Mouse (Mus musculus) thymus, adult 2 months (tissue): ENCODE data around the gene Ap1s1. TPM values are rescaled to one million over a fixed set of nuclear protein-coding genes. Genes with fewer than 3 reads are reported as not detected.
A peak's percentile ranks its signal among the peaks of the same experiment; 100 is the strongest.

Source experiments
- DNase-seq: peaks from one replicate; pipeline ENCODE4 v3.0.0; 2021
- H3K27ac ChIP-seq: fragments of 200-500 bp; 2 replicates; pipeline ENCODE4 v1.5.1; 2012; ENCODE audit warnings: low read length, control low read depth; ENCODE audit not compliant: control insufficient read depth, insufficient read depth
- H3K27me3 ChIP-seq: fragments of 200-500 bp; 2 replicates; pipeline ENCODE4 v1.6.1; 2012; ENCODE audit warnings: mild to moderate bottlenecking, low read length, moderate library complexity, mixed read lengths; ENCODE audit not compliant: control insufficient read depth, insufficient read depth
- H3K36me3 ChIP-seq: fragments of 200-500 bp; 2 replicates; pipeline ENCODE4 v1.6.1; 2012; ENCODE audit warnings: mild to moderate bottlenecking, low read length, moderate library complexity; ENCODE audit not compliant: control insufficient read depth, insufficient read depth
- H3K4me1 ChIP-seq: fragments of 200-500 bp; replicated peaks from 2 replicates; pipeline ENCODE4 v1.6.1; 2012; ENCODE audit warnings: low read length; ENCODE audit not compliant: control insufficient read depth, insufficient read depth
- H3K4me3 ChIP-seq: fragments of 200-500 bp; 2 replicates; pipeline ENCODE4 v1.5.1; 2012; ENCODE audit warnings: mild to moderate bottlenecking, low read length, control low read depth, moderate library complexity; ENCODE audit not compliant: control insufficient read depth, insufficient read depth
- CTCF ChIP-seq: fragments of 200-500 bp; IDR thresholded peaks from 2 replicates; pipeline ENCODE4 v1.5.1; 2012; ENCODE audit warnings: mild to moderate bottlenecking, control low read depth, low read length, moderate library complexity, borderline replicate concordance; ENCODE audit not compliant: control insufficient read depth, poor library complexity, insufficient read depth; ENCODE audit errors: extremely low read depth
- POLR2A ChIP-seq: fragments of 200-500 bp; IDR thresholded peaks from 2 replicates; pipeline ENCODE4 v1.6.1; 2012; ENCODE audit warnings: mild to moderate bottlenecking, low read length, control low read depth, moderate library complexity; ENCODE audit not compliant: control insufficient read depth, poor library complexity, insufficient read depth; ENCODE audit errors: extremely low read depth
- WGBS: fragments of 180-500 bp; shearing (Covaris S2); methylation state at CpG from one replicate; pipeline ENCODE4 v1.1.7; 2018; 5-methylcytosine and 5-hydroxymethylcytosine counted together
- polyA plus RNA-seq: library from polyadenylated mRNA; depleted of rRNA; stranded (reverse); fragments of >200 nt; gene quantifications from 2 replicates; pipeline ENCODE4 v1.2.3, GENCODE M21; 2012

Ap1s1 gene
- polyA plus RNA-seq, 1 experiment: 44.1 TPM

GRCm38 (mm10) chr5:137076191-137076930 lies 30.4 kb upstream of the Ap1s1 start:
- H3K4me3 ChIP-seq: no peak overlapping the region
- no peaks in the 10 kb centered on the region for H3K36me3 ChIP-seq
- H3K27ac ChIP-seq: no peak overlapping the region
- H3K4me1 ChIP-seq: peaks cover 3% of the 10 kb centered on the region; the same call in 1 of the 2 replicates
- WGBS: 55% methylated on average over 12 of the region's 12 CpGs
- no peaks in the 10 kb centered on the region for H3K27me3 ChIP-seq
- no peak for DNase-seq
- no peak for TF ChIP-seq POLR2A
- no peak for TF ChIP-seq CTCF

DNA sequence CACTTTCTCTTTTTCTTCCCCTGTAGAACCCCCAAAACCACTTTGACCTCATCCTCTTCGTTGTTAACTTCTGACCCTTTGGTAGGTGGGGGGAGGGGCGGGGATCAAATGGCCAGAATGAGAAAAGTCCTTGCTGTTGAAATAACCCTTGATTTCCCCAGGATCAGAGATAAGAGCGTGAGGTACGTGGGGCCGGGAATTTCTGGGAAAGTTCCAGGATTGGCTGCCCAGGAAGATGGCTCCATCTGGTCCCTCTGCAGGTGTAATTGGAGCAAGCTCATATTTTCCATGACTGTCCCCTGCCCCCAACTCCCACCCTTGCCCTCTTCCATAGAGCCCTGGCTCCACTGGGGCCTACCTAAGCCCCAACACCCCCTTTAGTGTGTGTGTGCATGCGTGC lies 29.8 kb upstream of the Ap1s1 start:
- TF ChIP-seq POLR2A: no peak
- no peak for TF ChIP-seq CTCF
- Histone ChIP-seq H3K36me3 (no peaks in the 10 kb centered on the region), H3K27ac (no peak overlapping the region), H3K4me3 (no peak overlapping the region), H3K4me1 (peaks cover 3% of the 10 kb centered on the region; the same call in 1 of the 2 replicates), H3K27me3 (no peaks in the 10 kb centered on the region)
- WGBS: 71% methylated on average over 6 of the region's 6 CpGs
- DNase-seq: no peak

DNA sequence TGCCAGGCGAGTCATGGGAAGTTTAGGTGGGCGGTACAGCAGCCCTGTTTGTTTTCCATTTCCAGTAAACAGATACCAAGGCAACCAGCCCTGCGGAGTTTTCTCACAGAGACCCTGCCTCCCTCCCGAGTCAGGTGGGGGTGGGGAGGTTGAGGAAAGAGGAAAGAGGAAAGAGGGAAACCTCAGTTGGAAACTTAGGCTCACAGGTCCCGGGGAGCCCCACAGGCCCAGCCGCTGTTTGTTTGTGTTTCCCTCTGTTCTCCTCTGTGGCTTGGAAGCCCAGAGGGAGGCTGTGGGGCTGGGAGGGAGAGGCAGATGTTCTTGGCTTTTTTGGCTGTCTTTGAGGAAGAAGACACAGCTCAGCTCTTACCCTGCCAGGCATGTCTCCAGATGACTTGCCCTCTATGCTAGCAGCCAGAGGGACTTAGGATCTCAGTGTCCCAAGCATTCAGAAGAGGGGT lies 28.3 kb upstream of the Ap1s1 start:
- TF ChIP-seq CTCF (no peak), POLR2A (no peak)
- H3K27ac ChIP-seq: no peak overlapping the region
- DNase-seq: no peak

DNA sequence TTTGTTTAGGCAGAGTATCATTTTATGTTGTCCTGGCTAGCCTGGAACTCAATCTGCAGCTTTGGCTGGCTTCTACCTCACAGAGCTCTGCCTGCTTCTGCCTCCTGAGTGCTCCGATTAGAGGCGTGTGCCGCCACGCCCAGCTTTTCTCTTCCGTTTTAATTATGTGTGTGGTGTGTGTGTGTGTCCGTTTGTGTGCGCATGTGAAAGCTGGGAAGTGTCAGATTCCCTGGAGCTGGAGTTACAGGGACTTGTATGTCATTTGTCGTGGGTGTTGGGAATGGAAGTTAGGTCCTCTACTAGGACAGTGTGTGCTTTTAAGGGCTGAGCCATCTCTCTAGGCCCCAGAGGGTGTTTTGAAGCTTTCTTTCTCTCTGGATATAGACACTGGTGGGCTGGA lies 27.2 kb upstream of the Ap1s1 start:
- no peak overlapping the region for H3K4me3 ChIP-seq
- peaks cover 3% of the 10 kb centered on the region; the same call in 1 of the 2 replicates for H3K4me1 ChIP-seq
- WGBS: 97% methylated on average over 8 of the region's 8 CpGs
- no peaks in the 10 kb centered on the region for H3K27me3 ChIP-seq
- H3K27ac ChIP-seq: no peak overlapping the region
- TF ChIP-seq POLR2A: no peak
- no peak for TF ChIP-seq CTCF
- DNase-seq: no peak
- H3K36me3 ChIP-seq: no peaks in the 10 kb centered on the region

More for the DNA sequence above, 28.3 kb upstream of the Ap1s1 start:
- H3K4me1 ChIP-seq: peaks cover 3% of the 10 kb centered on the region; the same call in 1 of the 2 replicates
- H3K27me3 ChIP-seq: no peaks in the 10 kb centered on the region
- H3K4me3 ChIP-seq: no peak overlapping the region
- 82% methylated on average over 6 of the region's 6 CpGs for WGBS
- H3K36me3 ChIP-seq: no peaks in the 10 kb centered on the region

- Histone ChIP-seq H3K27ac (no peak within 1 kb of the TSS), H3K4me1 (peaks cover 3% of the 10 kb centered on the region; the same call in 1 of the 2 replicates), H3K27me3 (no peaks in the 10 kb centered on the region), H3K4me3 (no peak within 1 kb of the TSS), H3K36me3 (no peaks in the 10 kb centered on the region)
- 25% methylated on average over 23 of the region's 23 CpGs for WGBS
- DNase-seq: peak; percentile 63
- no peak for TF ChIP-seq CTCF
- TF ChIP-seq POLR2A: no peak
Observed at GRCm38 (mm10) chr5:137072079-137072960, 26.4 kb upstream of the Ap1s1 start, which contains the start of gene Serpine1. Gene Serpine1, minus strand, starts transcription at chr5:137072268.
